Mouse (Mus musculus): ENCODE data around the gene Smg6.
A peak's percentile ranks its signal among the peaks of the same experiment; 100 is the strongest.

DNA sequence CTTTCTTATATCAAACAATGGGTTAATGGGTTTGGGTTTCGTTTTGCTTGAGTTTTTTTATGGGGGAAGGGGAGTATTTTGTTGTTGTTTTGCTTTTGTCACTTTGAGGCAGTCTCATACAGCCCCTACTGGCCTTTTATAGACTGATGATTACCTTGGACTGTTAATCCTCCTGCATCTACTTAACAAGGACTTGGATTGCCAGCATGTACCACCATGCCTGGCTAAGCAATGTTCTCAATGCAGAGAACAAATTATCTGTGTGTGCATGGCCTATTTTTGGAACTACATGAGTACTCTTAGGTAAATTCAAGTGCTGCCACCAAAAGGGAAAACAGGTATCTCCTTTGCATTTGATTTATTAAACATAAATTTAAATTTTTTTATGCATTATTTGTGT lies 157.4 kb downstream of the Smg6 start:
- TF ChIP-seq CTCF (IDR thresholded peaks at IDR 0.05; ENCODE audit: low read depth) (0 out of 2 replicates have a peak, but pooled peaks have one; percentile 4), EP300 (IDR thresholded peaks at IDR 0.05; ENCODE audit: low read depth) (no peak)
